Mouse (Mus musculus): ENCODE results near the gene Myh7b.

GRCm38 (mm10) chr2:155588136-155588535 lies 22.9 kb upstream of the Myh7b start:
- no peak for TF ChIP-seq POLR2A (IDR thresholded peaks at IDR 0.05; ENCODE audit: low read depth, low read length)
- no peak for TF ChIP-seq CTCF (IDR thresholded peaks at IDR 0.05; ENCODE audit: extremely low read depth, insufficient read depth, insufficient read length, insufficient replicate concordance)

Data from spleen, adult 2 months (tissue).